Mouse (Mus musculus): ENCODE results near the gene Palm2. TPM values are rescaled to one million over a fixed set of nuclear protein-coding genes. Genes with fewer than 3 reads are reported as not detected.
A peak's percentile ranks its signal among the peaks of the same experiment; 100 is the strongest.

Palm2 gene
- polyA plus RNA-seq, 1 experiment, result not detected

DNA sequence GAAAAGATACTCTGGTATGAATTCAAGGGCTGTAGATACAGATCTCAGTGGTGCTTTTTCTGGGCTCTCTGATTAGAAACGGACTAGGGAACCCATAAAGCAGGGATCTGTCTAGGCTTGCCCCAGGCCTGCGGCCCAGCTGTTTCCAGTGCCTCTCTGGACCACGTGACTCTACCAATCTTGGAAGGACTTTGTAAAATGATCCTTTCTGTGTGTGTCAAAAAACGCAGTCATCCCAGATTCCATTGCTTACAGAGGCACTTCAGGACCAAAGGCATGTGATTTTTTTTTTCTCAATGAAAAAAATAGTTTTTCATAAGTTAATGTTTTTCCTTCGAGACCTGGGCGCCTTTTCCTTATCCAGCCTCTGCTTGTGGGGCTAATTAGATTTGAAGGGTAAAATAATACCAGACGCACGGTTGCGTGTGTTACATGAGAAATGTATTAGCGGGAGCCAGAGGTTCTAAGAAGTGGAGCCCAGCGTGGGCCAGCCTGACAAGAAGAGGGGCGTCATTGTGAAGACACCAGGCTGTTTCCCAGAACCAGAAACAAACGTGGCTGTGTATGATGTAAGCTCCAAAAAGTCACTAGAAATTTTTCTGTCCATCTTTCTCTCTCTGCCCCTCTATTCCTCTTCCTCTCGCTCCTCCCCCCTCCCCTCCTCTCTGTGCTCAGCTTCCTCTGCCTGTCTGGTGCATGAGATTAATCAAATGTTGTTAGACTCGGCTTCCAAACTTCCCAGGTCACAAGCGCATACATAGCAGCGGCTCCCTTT, 177.4 kb downstream of the Palm2 start:
- Histone ChIP-seq H3K27ac (ENCODE audit: insufficient read depth, low read depth, low read length) (no peak overlapping the region), H3K4me3 (ENCODE audit: insufficient read depth, low read depth, low read length) (no peak overlapping the region), H3K4me1 (ENCODE audit: control insufficient read depth, insufficient read depth, low read length) (peaks cover 19% of the 10 kb centered on the region)
- TF ChIP-seq CTCF (IDR thresholded peaks at IDR 0.05; ENCODE audit: insufficient read depth, low read depth, low read length), result no peak
- no peak for TF ChIP-seq POLR2A (IDR thresholded peaks at IDR 0.05; ENCODE audit: insufficient read depth, low read depth, low read length)
- WGBS, result 47% methylated on average over 17 of the region's 17 CpGs

DNA sequence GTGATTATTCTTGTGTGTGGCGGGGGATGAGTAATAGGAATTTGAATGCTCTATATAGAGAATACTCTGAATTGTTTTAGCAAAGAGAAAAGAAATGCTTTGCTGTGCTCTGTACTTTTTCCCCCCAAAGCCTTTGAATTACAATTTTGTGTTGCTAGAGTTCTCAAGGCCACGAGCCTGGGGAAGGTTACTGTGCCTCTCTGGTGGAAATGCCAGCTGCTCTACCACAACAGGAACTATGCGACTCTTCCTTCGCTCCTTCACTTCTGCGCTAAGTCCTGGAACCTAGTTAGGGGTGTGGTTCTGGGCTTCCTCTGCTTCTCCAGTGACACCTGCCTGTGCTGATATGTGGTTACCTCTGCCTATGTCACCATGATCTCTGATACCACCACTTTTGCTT, 178.7 kb downstream of the Palm2 start:
- no peak for TF ChIP-seq CTCF (IDR thresholded peaks at IDR 0.05; ENCODE audit: insufficient read depth, low read depth, low read length)
- no peak for TF ChIP-seq POLR2A (IDR thresholded peaks at IDR 0.05; ENCODE audit: insufficient read depth, low read depth, low read length)
- H3K27ac ChIP-seq (ENCODE audit: insufficient read depth, low read depth, low read length), result 0 out of 2 replicates have a peak overlapping the region, but pooled peaks have one; percentile 13

DNA sequence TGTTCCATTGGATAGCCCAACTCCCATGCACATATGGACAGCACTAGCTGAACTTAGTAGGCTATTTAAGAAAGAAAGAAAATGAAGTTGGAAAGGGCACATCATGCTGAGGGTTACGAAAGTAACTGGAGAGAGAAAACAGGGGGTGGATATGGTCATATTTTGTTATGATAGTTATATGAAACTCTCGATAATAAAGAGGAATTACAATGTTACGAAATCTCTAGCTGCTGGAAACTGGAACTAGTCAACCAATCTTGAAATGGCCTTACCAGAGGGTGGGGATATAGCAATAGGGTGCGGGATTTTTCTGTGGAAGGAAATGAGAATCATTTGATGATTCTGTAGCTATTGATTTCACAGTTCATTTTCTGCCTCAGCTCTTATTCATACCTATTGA, 180.6 kb downstream of the Palm2 start:
- Histone ChIP-seq H3K4me3 (ENCODE audit: insufficient read depth, low read depth, low read length) (no peak overlapping the region), H3K27ac (ENCODE audit: insufficient read depth, low read depth, low read length) (no peak overlapping the region), H3K4me1 (ENCODE audit: control insufficient read depth, insufficient read depth, low read length) (peaks cover 12% of the 10 kb centered on the region)
- WGBS, result 94% methylated on average over 4 of the region's 4 CpGs
- TF ChIP-seq POLR2A (IDR thresholded peaks at IDR 0.05; ENCODE audit: insufficient read depth, low read depth, low read length) (no peak), CTCF (IDR thresholded peaks at IDR 0.05; ENCODE audit: insufficient read depth, low read depth, low read length) (no peak)

More for the DNA sequence above, 178.7 kb downstream of the Palm2 start:
- no peak overlapping the region for H3K4me3 ChIP-seq (ENCODE audit: insufficient read depth, low read depth, low read length)
- H3K4me1 ChIP-seq (ENCODE audit: control insufficient read depth, insufficient read depth, low read length), result peaks cover 12% of the 10 kb centered on the region
- WGBS, result 62% methylated on average over 5 of the region's 5 CpGs

DNA sequence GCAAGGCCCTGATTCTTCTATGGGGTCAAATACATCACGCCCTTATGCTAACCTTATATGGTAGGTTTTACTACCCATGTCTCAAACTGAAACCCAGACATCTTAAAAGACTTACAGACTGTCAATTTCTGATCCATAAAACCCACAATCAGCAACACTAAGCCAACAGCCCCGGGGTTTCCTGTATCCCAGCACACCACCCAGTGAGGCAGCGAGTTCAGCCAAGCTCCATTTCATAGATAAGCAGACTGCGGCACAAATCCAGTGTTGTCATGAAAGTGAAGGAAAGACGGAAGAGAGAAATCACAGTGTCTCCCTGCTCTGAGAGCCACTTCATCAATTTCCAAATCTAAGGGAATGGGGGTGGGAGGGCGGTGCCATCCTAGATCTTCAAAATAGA, 184.7 kb downstream of the Palm2 start:
- TF ChIP-seq CTCF (IDR thresholded peaks at IDR 0.05; ENCODE audit: insufficient read depth, low read depth, low read length) (no peak), POLR2A (IDR thresholded peaks at IDR 0.05; ENCODE audit: insufficient read depth, low read depth, low read length) (no peak)
- H3K27ac ChIP-seq (ENCODE audit: insufficient read depth, low read depth, low read length), result no peak overlapping the region
- no peaks in the 10 kb centered on the region for H3K4me1 ChIP-seq (ENCODE audit: control insufficient read depth, insufficient read depth, low read length)
- no peak overlapping the region for H3K4me3 ChIP-seq (ENCODE audit: insufficient read depth, low read depth, low read length)
- WGBS, result 91% methylated on average over 6 of the region's 6 CpGs

DNA sequence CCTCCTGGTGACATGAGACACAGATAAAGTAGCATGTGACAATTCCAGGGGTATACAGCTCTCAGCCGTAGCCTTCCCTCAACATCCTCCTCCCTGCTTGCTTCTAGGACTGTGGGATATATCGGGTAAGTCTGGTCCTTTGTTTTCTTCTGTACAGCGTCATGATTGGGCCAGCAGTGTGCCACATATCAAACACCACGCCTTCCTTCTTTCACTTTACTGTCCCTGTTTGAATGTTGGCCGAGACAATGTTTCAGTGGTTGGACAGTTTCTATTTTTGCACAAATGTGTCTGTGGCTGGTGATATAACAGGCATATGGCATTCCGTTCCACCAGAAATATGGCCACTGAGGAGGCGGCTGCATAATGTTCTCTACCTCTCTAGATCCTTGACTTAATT, 188.8 kb downstream of the Palm2 start:
- TF ChIP-seq CTCF (IDR thresholded peaks at IDR 0.05; ENCODE audit: insufficient read depth, low read depth, low read length) (no peak), POLR2A (IDR thresholded peaks at IDR 0.05; ENCODE audit: insufficient read depth, low read depth, low read length) (no peak)
- no peaks in the 10 kb centered on the region for H3K4me1 ChIP-seq (ENCODE audit: control insufficient read depth, insufficient read depth, low read length)
- H3K4me3 ChIP-seq (ENCODE audit: insufficient read depth, low read depth, low read length), result no peak overlapping the region
- WGBS, result 82% methylated on average over 7 of the region's 7 CpGs
- no peak overlapping the region for H3K27ac ChIP-seq (ENCODE audit: insufficient read depth, low read depth, low read length)

DNA sequence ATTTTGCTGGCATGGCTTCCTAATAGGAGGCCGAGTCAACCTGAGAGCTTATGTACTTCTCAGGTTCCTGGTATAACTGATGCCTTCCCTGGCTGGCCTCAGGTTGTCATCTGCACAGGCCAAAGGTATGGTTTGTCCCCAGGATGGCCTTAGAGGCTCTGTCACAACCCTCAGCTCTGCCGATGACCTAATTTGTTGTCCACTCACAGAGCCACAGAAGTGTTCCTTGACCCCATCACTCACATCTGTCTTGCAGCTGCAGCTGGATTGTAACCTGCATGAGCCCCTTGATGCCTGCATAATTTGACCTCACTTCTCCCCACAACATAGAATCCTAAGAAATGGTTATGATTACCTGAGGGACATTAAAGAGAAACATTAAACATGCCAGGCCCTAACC, 190.8 kb downstream of the Palm2 start:
- no peak overlapping the region for H3K4me3 ChIP-seq (ENCODE audit: insufficient read depth, low read depth, low read length)
- no peak overlapping the region for H3K27ac ChIP-seq (ENCODE audit: insufficient read depth, low read depth, low read length)
- TF ChIP-seq CTCF (IDR thresholded peaks at IDR 0.05; ENCODE audit: insufficient read depth, low read depth, low read length) (no peak), POLR2A (IDR thresholded peaks at IDR 0.05; ENCODE audit: insufficient read depth, low read depth, low read length) (no peak)
- 95% methylated on average over 2 of the region's 2 CpGs for WGBS
- H3K4me1 ChIP-seq (ENCODE audit: control insufficient read depth, insufficient read depth, low read length), result no peaks in the 10 kb centered on the region

DNA sequence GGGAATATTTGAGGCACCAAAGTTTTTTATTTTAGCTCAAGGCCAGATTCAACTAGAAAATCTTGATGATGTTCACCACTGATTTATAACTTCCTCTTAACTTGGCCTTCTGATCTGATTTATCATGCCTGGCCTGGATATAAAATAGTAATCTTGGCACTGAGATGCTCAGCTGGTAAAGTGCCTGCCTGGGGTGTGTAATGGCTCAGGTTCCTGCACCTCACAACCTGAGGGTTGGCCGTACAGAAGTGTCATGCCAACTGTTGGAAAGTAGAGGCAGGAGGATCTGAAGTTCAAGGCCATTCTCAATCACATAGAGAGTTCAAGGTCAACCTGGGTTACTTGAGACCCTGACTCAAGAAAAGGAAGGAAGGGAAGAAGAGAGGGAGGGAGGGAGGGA, 191.3 kb downstream of the Palm2 start:
- 95% methylated on average over 1 of the region's 1 CpGs for WGBS
- TF ChIP-seq CTCF (IDR thresholded peaks at IDR 0.05; ENCODE audit: insufficient read depth, low read depth, low read length) (no peak), POLR2A (IDR thresholded peaks at IDR 0.05; ENCODE audit: insufficient read depth, low read depth, low read length) (no peak)
- H3K4me3 ChIP-seq (ENCODE audit: insufficient read depth, low read depth, low read length), result no peak overlapping the region
- no peak overlapping the region for H3K27ac ChIP-seq (ENCODE audit: insufficient read depth, low read depth, low read length)
- H3K4me1 ChIP-seq (ENCODE audit: control insufficient read depth, insufficient read depth, low read length), result no peaks in the 10 kb centered on the region

DNA sequence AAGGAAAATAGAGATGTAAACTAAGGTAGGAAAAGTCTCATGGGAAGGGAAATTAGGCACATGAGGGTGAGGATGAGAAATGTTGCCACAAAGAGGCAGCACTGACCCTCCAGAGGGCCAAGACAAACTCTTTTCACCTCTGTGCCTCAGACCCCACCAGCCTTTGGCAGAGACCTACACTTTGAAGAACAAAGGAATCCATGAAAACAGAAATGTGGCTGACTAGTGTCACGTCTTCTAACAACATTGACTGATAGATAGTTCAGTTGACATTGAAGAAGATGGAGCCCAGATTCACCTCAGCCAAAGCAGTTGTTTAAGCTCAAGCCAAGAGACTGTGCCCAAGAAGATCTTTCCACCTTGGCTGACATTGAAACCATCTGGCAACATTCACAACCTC, 191.7 kb downstream of the Palm2 start:
- Histone ChIP-seq H3K27ac (ENCODE audit: insufficient read depth, low read depth, low read length) (no peak overlapping the region), H3K4me1 (ENCODE audit: control insufficient read depth, insufficient read depth, low read length) (no peaks in the 10 kb centered on the region), H3K4me3 (ENCODE audit: insufficient read depth, low read depth, low read length) (no peak overlapping the region)
- 93% methylated on average over 1 of the region's 1 CpGs for WGBS
- TF ChIP-seq POLR2A (IDR thresholded peaks at IDR 0.05; ENCODE audit: insufficient read depth, low read depth, low read length) (no peak), CTCF (IDR thresholded peaks at IDR 0.05; ENCODE audit: insufficient read depth, low read depth, low read length) (no peak)

DNA sequence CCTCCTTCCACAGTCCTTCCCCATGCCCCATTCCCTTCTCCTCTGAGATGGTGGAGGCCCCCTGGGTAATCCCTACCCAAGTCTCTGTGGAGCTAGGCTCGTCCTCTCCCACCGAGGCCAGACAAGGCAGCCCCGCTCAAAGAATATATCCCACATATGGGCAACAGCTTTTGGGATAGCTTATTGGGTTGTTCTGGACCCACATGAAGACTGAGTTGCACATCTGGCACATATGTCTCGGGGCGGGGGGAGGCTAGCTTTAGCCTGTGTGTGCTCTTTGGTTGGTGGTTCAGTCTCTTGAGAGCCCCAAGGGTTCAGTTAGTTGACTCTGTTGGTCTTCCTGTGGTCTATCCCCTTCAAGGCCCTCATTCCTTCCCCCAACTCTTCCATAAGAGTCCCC, 192.9 kb downstream of the Palm2 start:
- Histone ChIP-seq H3K4me1 (ENCODE audit: control insufficient read depth, insufficient read depth, low read length) (no peaks in the 10 kb centered on the region), H3K27ac (ENCODE audit: insufficient read depth, low read depth, low read length) (no peak overlapping the region), H3K4me3 (ENCODE audit: insufficient read depth, low read depth, low read length) (no peak overlapping the region)
- TF ChIP-seq CTCF (IDR thresholded peaks at IDR 0.05; ENCODE audit: insufficient read depth, low read depth, low read length) (no peak), POLR2A (IDR thresholded peaks at IDR 0.05; ENCODE audit: insufficient read depth, low read depth, low read length) (no peak)
- WGBS, result 88% methylated on average over 5 of the region's 5 CpGs

Measured in olfactory bulb, adult 2 months (tissue).